Mouse (Mus musculus) MEL (cell line): Measurements from ENCODE around the gene Trim21. TPM values are rescaled to one million over a fixed set of nuclear protein-coding genes. Genes with fewer than 3 reads are reported as not detected.

Experiments used
- DNase-seq: peaks from one replicate; pipeline ENCODE4 v3.0.0; 2011; ENCODE audit warnings: low read depth, low spot score
- H3K27ac ChIP-seq: 2 replicates; pipeline ENCODE4 v1.5.1; 2012; ENCODE audit warnings: low read depth, mild to moderate bottlenecking, control low read depth, low read length, moderate library complexity; ENCODE audit not compliant: control insufficient read depth
- H3K27me3 ChIP-seq, 2 experiments: fragments of 150-350 bp in 1 of 2; sonication (generic) in 1 of 2; 2 replicates each; pipeline ENCODE4 v1.6.1; 2012; ENCODE audit warnings: low read length in 2 of 2, mild to moderate bottlenecking in 2 of 2, improper control_type of control experiment in 1 of 2, moderate library complexity in 1 of 2; ENCODE audit not compliant: insufficient read depth in 2 of 2, control insufficient read depth in 1 of 2
- H3K36me3 ChIP-seq, 2 experiments: 2 replicates each; pipeline ENCODE4 v1.6.1; 2012 to 2014; ENCODE audit warnings: low read length in 2 of 2, improper control_type of control experiment in 1 of 2, inconsistent platforms in 1 of 2, mild to moderate bottlenecking in 1 of 2; ENCODE audit not compliant: insufficient read depth in 2 of 2, control insufficient read depth in 1 of 2
- H3K4me1 ChIP-seq, 2 experiments: fragments of 150-350 bp in 1 of 2; sonication (generic) in 1 of 2; 2 replicates each; pipeline ENCODE4 v1.6.1; 2012; ENCODE audit warnings: low read length in 2 of 2, improper control_type of control experiment in 1 of 2, mild to moderate bottlenecking in 1 of 2; ENCODE audit not compliant: insufficient read depth in 2 of 2, control insufficient read depth in 1 of 2
- H3K4me3 ChIP-seq, 2 experiments: fragments of 150-350 bp in 1 of 2; sonication (generic) in 1 of 2; 2 replicates each; pipeline ENCODE4 v1.5.1; 2012; ENCODE audit warnings: low read depth in 2 of 2, low read length in 2 of 2, mild to moderate bottlenecking in 2 of 2, moderate library complexity in 2 of 2, control low read depth in 1 of 2, improper control_type of control experiment in 1 of 2; ENCODE audit not compliant: control insufficient read depth in 1 of 2, insufficient read depth in 1 of 2
- H3K79me2 ChIP-seq: 2 replicates; pipeline ENCODE4 v1.6.1; 2012; ENCODE audit warnings: mild to moderate bottlenecking, low read length, moderate library complexity; ENCODE audit not compliant: control insufficient read depth, poor library complexity, insufficient read depth
- H3K9ac ChIP-seq: 2 replicates; pipeline ENCODE4 v1.6.1; 2012; ENCODE audit warnings: low read depth, mild to moderate bottlenecking, control low read depth, low read length, moderate library complexity; ENCODE audit not compliant: control insufficient read depth, poor library complexity, severe bottlenecking
- H3K9me3 ChIP-seq: fragments of 150-350 bp; sonication (generic); replicated peaks from 2 replicates; pipeline ENCODE4 v1.6.1; 2012; ENCODE audit warnings: mild to moderate bottlenecking, low read length, improper control_type of control experiment, moderate library complexity; ENCODE audit not compliant: insufficient read depth
- CHD2 ChIP-seq: IDR thresholded peaks from 2 replicates; pipeline ENCODE4 v1.6.1; 2011; ENCODE audit warnings: low read length, improper control_type of control experiment
- ELF1 ChIP-seq: IDR thresholded peaks from 2 replicates; pipeline ENCODE4 v1.6.1; 2014; ENCODE audit warnings: low read depth, mild to moderate bottlenecking, inconsistent platforms, low read length, improper control_type of control experiment, moderate library complexity
- GATA1 ChIP-seq: IDR thresholded peaks from 2 replicates; pipeline ENCODE4 v1.6.1; 2011; ENCODE audit warnings: low read depth, low read length, improper control_type of control experiment
- JUND ChIP-seq: IDR thresholded peaks from 2 replicates; pipeline ENCODE4 v1.6.1; 2011; ENCODE audit warnings: low read depth, mild to moderate bottlenecking, improper control_type of control experiment, low read length
- MEF2A ChIP-seq: IDR thresholded peaks from 2 replicates; pipeline ENCODE4 v1.6.1; 2014; ENCODE audit warnings: low read depth, mild to moderate bottlenecking, inconsistent platforms, low read length, improper control_type of control experiment; ENCODE audit not compliant: poor library complexity, insufficient replicate concordance, severe bottlenecking; ENCODE audit errors: extremely low read depth
- MYC ChIP-seq: IDR thresholded peaks from 2 replicates; pipeline ENCODE4 v1.6.1; 2011; ENCODE audit warnings: low read depth, mild to moderate bottlenecking, low read length, improper control_type of control experiment, moderate library complexity
- POLR2AphosphoS2 ChIP-seq: IDR thresholded peaks from 2 replicates; pipeline ENCODE4 v1.6.1; 2011; ENCODE audit warnings: low read length, improper control_type of control experiment
- SMC3 ChIP-seq: IDR thresholded peaks from 2 replicates; pipeline ENCODE4 v1.6.1; 2011; ENCODE audit warnings: low read depth, low read length, improper control_type of control experiment
- UBTF ChIP-seq: IDR thresholded peaks from 2 replicates; pipeline ENCODE4 v1.6.1; 2012; ENCODE audit warnings: low read depth, mild to moderate bottlenecking, inconsistent platforms, low read length, improper control_type of control experiment, moderate library complexity, borderline replicate concordance; ENCODE audit not compliant: insufficient read depth
- USF1 ChIP-seq: IDR thresholded peaks from 2 replicates; pipeline ENCODE4 v1.6.1; 2014; ENCODE audit warnings: low read depth, mild to moderate bottlenecking, inconsistent platforms, low read length, improper control_type of control experiment, moderate library complexity
- ZNF384 ChIP-seq: IDR thresholded peaks from 2 replicates; pipeline ENCODE4 v1.6.1; 2012; ENCODE audit warnings: low read depth, mild to moderate bottlenecking, inconsistent platforms, low read length, improper control_type of control experiment
- polyA plus RNA-seq, 2 experiments: library from polyadenylated mRNA; stranded (reverse) in 1 of 2; unstranded in 1 of 2; fragments of >175 nt in 1 of 2; fragments of >200 nt in 1 of 2; gene quantifications; 2 replicates each; pipeline versions ENCODE4 v1.2.1 to v1.2.4; 2012; ENCODE audit warnings: low replicate concordance in 2 of 2, low read depth in 1 of 2; ENCODE audit not compliant: insufficient read length in 2 of 2, insufficient read depth in 1 of 2, missing spikeins in 1 of 2
- total RNA-seq: library from RNA; depleted of rRNA; stranded (reverse); fragments of 300-350 nt; gene quantifications from 2 replicates; pipeline ENCODE4 v1.2.3, GENCODE M21; 2012; rRNA removed

The Trim21 gene
- total and polyA plus RNA-seq, 3 experiments = 2.8 to 3.3 TPM; not detected in 1

DNA sequence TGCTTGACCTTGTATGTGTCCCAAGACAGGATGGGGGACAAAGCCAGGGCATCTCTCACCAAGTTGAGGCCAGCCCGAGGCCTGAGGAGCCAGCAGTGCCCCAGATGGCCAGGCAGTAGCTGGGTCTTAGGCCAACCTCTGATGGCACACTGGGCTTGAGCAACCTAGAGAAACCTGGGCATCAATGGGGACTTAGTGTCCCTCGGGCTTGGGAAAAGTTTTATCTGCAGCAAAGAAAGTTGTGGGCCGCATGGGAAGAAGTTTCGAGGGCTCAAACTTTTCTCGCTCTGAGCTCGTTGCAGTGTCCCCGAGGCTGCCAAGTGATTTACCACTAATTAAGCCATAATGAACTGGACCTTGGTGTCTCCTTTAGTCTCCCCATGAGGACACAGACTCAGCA lies 55.6 kb downstream of the Trim21 start:
- TF ChIP-seq POLR2AphosphoS2 (no peak), UBTF (no peak), ELF1 (no peak)
- DNase-seq = no peak
- Histone ChIP-seq H3K4me1 (peaks cover 2 to 11% of the 10 kb centered on the region in 2 experiments; a peak in 3 of 4 replicates), H3K4me3 (no peak overlapping the region), H3K79me2 (peaks cover 1% of the 10 kb centered on the region; the same call in 1 of the 2 replicates), H3K27me3 (no peaks in the 10 kb centered on the region), H3K27ac (no peak overlapping the region), H3K36me3 (peaks cover 0 to 6% of the 10 kb centered on the region in 2 experiments; a peak in 1 of 4 replicates), H3K9ac (no peak overlapping the region), H3K9me3 (no peaks in the 10 kb centered on the region)

DNA sequence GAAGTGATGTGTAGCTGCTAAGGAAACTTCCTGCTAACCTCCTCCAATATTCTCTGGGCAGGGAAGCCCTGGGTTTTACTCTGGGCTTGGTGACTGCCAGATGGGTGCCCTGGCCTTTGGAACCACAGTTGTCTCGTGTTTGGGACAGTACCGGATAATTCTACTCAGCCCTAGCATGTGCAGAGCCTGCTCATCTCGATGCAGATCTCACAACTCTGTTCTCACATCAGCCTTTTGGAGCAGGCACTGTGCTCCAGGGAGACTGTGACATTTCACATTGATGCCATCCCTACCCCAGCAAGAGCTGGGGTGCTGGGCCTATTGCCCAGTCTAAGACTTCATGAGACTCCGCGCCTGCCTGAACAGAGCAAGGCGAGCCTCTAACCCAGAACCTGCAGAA lies 56.6 kb downstream of the Trim21 start:
- Histone ChIP-seq H3K9ac (no peak overlapping the region), H3K27ac (no peak overlapping the region), H3K27me3 (no peaks in the 10 kb centered on the region), H3K9me3 (no peaks in the 10 kb centered on the region), H3K4me3 (no peak overlapping the region), H3K4me1 (peaks cover 2 to 7% of the 10 kb centered on the region in 2 experiments; a peak in 2 of 4 replicates), H3K36me3 (peaks cover 0 to 2% of the 10 kb centered on the region in 2 experiments; a peak in 1 of 4 replicates), H3K79me2 (peaks cover 1% of the 10 kb centered on the region; the same call in 1 of the 2 replicates)
- no peak for DNase-seq
- TF ChIP-seq JUND (no peak), SMC3 (no peak)

DNA sequence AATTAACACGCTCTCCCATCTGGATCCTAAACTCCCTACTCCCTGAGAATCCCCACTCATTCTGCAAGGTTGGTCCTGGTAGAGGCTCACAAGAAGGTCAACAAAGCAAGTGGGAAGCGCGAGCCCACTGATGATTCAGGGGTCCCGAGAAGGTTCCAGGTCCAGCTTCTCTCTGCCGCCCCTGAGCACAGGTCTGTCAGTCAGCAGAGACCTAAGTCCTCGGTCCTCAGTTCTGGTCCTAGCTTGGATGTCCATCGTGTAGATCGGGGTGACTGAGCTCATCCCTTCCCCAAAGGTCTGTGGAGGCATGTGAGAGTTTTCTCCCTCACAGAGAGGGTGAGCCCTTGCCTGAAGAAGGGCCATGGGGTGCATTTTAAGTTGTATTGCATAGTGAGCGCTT lies 57.2 kb downstream of the Trim21 start:
- Histone ChIP-seq H3K4me1 (peaks cover 0 to 4% of the 10 kb centered on the region in 2 experiments; a peak in 2 of 4 replicates), H3K27ac (no peak overlapping the region), H3K4me3 (no peak overlapping the region), H3K79me2 (peaks cover 1% of the 10 kb centered on the region; the same call in 1 of the 2 replicates), H3K9ac (no peak overlapping the region), H3K27me3 (no peaks in the 10 kb centered on the region), H3K9me3 (no peaks in the 10 kb centered on the region), H3K36me3 (peaks cover 0 to 2% of the 10 kb centered on the region in 2 experiments; a peak in 1 of 4 replicates)
- TF ChIP-seq MYC (no peak), GATA1 (no peak), ZNF384 (no peak), CHD2 (no peak), USF1 (no peak), MEF2A (no peak)
- DNase-seq = no peak

Other genes with a start within 250 kb of the Trim21 start
- gene Rrm1, start 123.8 kb downstream of the Trim21 start, total RNA-seq = 147 and 154 TPM in 2 replicates
- gene Rrm1, start 123.8 kb downstream of the Trim21 start, polyA plus RNA-seq = 100 to 1,000 TPM in 1 of 2 experiments, not detected in 1; 228 TPM
- gene Olfr543, start 83.8 kb downstream of the Trim21 start, total RNA-seq = 0.12 TPM in 1 of 2 replicates, not detected in the other
- under 1 TPM in 1 of 2 experiments, not detected in 1; 0.61 TPM for gene Olfr543, start 83.8 kb downstream of the Trim21 start, polyA plus RNA-seq
- gene Olfr544, start 77.2 kb downstream of the Trim21 start, total RNA-seq = 0.04 and 0.07 TPM in 2 replicates
- under 1 TPM in 1 of 2 experiments, not detected in 1; 0.07 TPM for gene Olfr544, start 77.2 kb downstream of the Trim21 start, polyA plus RNA-seq
- gene Olfr545, start 65.9 kb downstream of the Trim21 start, total RNA-seq = 0.12 TPM in 1 of 2 replicates, not detected in the other
- gene Olfr545, start 65.9 kb downstream of the Trim21 start, polyA plus RNA-seq = under 1 TPM in 1 of 2 experiments, not detected in 1; 0.25 TPM
- gene Olfr547, start 30.7 kb downstream of the Trim21 start, total RNA-seq = not detected in 2 replicates
- gene Olfr547, start 30.7 kb downstream of the Trim21 start, polyA plus RNA-seq = not detected
- not detected in 2 replicates for gene Olfr548-ps1, start 24.6 kb downstream of the Trim21 start, total RNA-seq
- not detected for gene Olfr548-ps1, start 24.6 kb downstream of the Trim21 start, polyA plus RNA-seq
- not detected in 2 replicates for gene Olfr549, start 15.6 kb downstream of the Trim21 start, total RNA-seq
- not detected for gene Olfr549, start 15.6 kb downstream of the Trim21 start, polyA plus RNA-seq
- gene Olfr550, start 6.0 kb upstream of the Trim21 start, total RNA-seq = not detected in 2 replicates
- gene Olfr550, start 6.0 kb upstream of the Trim21 start, polyA plus RNA-seq = not detected
- gene Olfr551, start 26.4 kb upstream of the Trim21 start, total RNA-seq = not detected in 2 replicates
- not detected for gene Olfr551, start 26.4 kb upstream of the Trim21 start, polyA plus RNA-seq
- not detected in 2 replicates for gene Olfr552, start 32.3 kb upstream of the Trim21 start, total RNA-seq
- not detected for gene Olfr552, start 32.3 kb upstream of the Trim21 start, polyA plus RNA-seq
- gene Olfr553, start 52.7 kb upstream of the Trim21 start, total RNA-seq = not detected in 2 replicates
- not detected for gene Olfr553, start 52.7 kb upstream of the Trim21 start, polyA plus RNA-seq
- not detected in 2 replicates for gene Olfr554, start 72.9 kb upstream of the Trim21 start, total RNA-seq
- not detected for gene Olfr554, start 72.9 kb upstream of the Trim21 start, polyA plus RNA-seq
- gene Olfr555, start 93.3 kb upstream of the Trim21 start, total RNA-seq = not detected in 2 replicates
- not detected for gene Olfr555, start 93.3 kb upstream of the Trim21 start, polyA plus RNA-seq
- not detected in 2 replicates for gene Olfr556, start 99.4 kb upstream of the Trim21 start, total RNA-seq
- gene Olfr556, start 99.4 kb upstream of the Trim21 start, polyA plus RNA-seq = not detected
- gene Trim68, start 121.8 kb upstream of the Trim21 start, total RNA-seq = not detected in 2 replicates
- gene Trim68, start 121.8 kb upstream of the Trim21 start, polyA plus RNA-seq = not detected
- not detected in 2 replicates for gene Olfr557, start 130.4 kb upstream of the Trim21 start, total RNA-seq
- not detected for gene Olfr557, start 130.4 kb upstream of the Trim21 start, polyA plus RNA-seq
- not detected in 2 replicates for gene Olfr558, start 136.7 kb upstream of the Trim21 start, total RNA-seq
- gene Olfr558, start 136.7 kb upstream of the Trim21 start, polyA plus RNA-seq = not detected
- gene Olfr33, start 153.6 kb upstream of the Trim21 start, total RNA-seq = not detected in 2 replicates
- gene Olfr33, start 153.6 kb upstream of the Trim21 start, polyA plus RNA-seq = not detected
- gene Olfr559, start 162.0 kb upstream of the Trim21 start, total RNA-seq = not detected in 2 replicates
- not detected for gene Olfr559, start 162.0 kb upstream of the Trim21 start, polyA plus RNA-seq
- gene Olfr560, start 193.9 kb upstream of the Trim21 start, total RNA-seq = not detected in 2 replicates
- not detected for gene Olfr560, start 193.9 kb upstream of the Trim21 start, polyA plus RNA-seq
- gene Olfr78, start 194.0 kb upstream of the Trim21 start, total RNA-seq = not detected in 2 replicates
- gene Olfr78, start 194.0 kb upstream of the Trim21 start, polyA plus RNA-seq = not detected
- not detected in 2 replicates for gene Olfr561, start 205.7 kb upstream of the Trim21 start, total RNA-seq
- gene Olfr561, start 205.7 kb upstream of the Trim21 start, polyA plus RNA-seq = not detected
- gene Olfr564, start 238.0 kb upstream of the Trim21 start, total RNA-seq = not detected in 2 replicates
- gene Olfr564, start 238.0 kb upstream of the Trim21 start, polyA plus RNA-seq = not detected